Mouse (Mus musculus) liver, postnatal 0 days (tissue): ENCODE measurements around the gene H2-M2. TPM values are rescaled to one million over a fixed set of nuclear protein-coding genes. Genes with fewer than 3 reads are reported as not detected.
"Not testable (repeated sequence)": the region's sequence is repeated elsewhere in the genome, so short reads cannot be mapped to it uniquely, and the experiment has no call there.

Experiments
- ATAC-seq: fragments of 200-750 bp; cut with Nextera tagmentation; 2 replicates; pipeline ENCODE4 v1.8.0; 2017; ENCODE audit warnings: mild to moderate bottlenecking, moderate library complexity
- DNase-seq: peaks from one replicate; pipeline ENCODE4 v3.0.0-alpha.2; 2016
- H3K27ac ChIP-seq: fragments of 300-500 bp; sonication (generic); 2 replicates; pipeline ENCODE4 v1.5.1; 2014; ENCODE audit warnings: antibody characterized with exemption, moderate library complexity, mild to moderate bottlenecking, low read depth
- H3K27me3 ChIP-seq: fragments of 300-500 bp; sonication (generic); 2 replicates; pipeline ENCODE4 v1.6.1; 2014; ENCODE audit warnings: low read length, control low read depth, mixed read lengths; ENCODE audit not compliant: insufficient read depth
- H3K36me3 ChIP-seq: fragments of 300-500 bp; sonication (generic); replicated peaks from 2 replicates; pipeline ENCODE4 v1.6.1; 2014; ENCODE audit warnings: mild to moderate bottlenecking, control low read depth, low read length, moderate library complexity, mixed read lengths; ENCODE audit not compliant: insufficient read depth
- H3K4me1 ChIP-seq: fragments of 300-500 bp; sonication (generic); 2 replicates; pipeline ENCODE4 v1.6.1; 2014; ENCODE audit warnings: antibody characterized with exemption, mild to moderate bottlenecking, control low read depth; ENCODE audit not compliant: insufficient read depth
- H3K4me2 ChIP-seq: fragments of 300-500 bp; sonication (generic); 2 replicates; pipeline ENCODE4 v1.6.1; 2014; ENCODE audit warnings: low read depth, mild to moderate bottlenecking, low read length, moderate library complexity, mixed read lengths
- H3K4me3 ChIP-seq: fragments of 300-500 bp; sonication (generic); 2 replicates; pipeline ENCODE4 v1.5.1; 2014; ENCODE audit warnings: low read depth, low read length
- H3K9ac ChIP-seq: fragments of 300-500 bp; sonication (generic); replicated peaks from 2 replicates; pipeline ENCODE4 v1.6.1; 2014; ENCODE audit warnings: mild to moderate bottlenecking, moderate library complexity
- H3K9me3 ChIP-seq: fragments of 300-500 bp; sonication (generic); 2 replicates; pipeline ENCODE4 v1.6.1; 2016; ENCODE audit warnings: mild to moderate bottlenecking, control low read depth, low read length, mixed read lengths
- CTCF ChIP-seq: sonication (generic); IDR thresholded peaks from 2 replicates; pipeline ENCODE4 v1.5.1; 2016; ENCODE audit warnings: antibody characterized with exemption, low read depth
- EP300 ChIP-seq: IDR thresholded peaks from 2 replicates; pipeline ENCODE4 v1.6.1; 2016; ENCODE audit warnings: antibody characterized with exemption, low read depth, mild to moderate bottlenecking
- WGBS: fragments of 180-500 bp; shearing (Covaris S2); extraction: QIAGEN DNeasy Blood & Tissue Kit; methylation state at CpG from one replicate; pipeline ENCODE4 v1.1.7; 2014; ENCODE audit not compliant: insufficient replicate concordance; 5-methylcytosine and 5-hydroxymethylcytosine counted together
- polyA plus RNA-seq: library from polyadenylated mRNA; unstranded; fragments of >200 nt; fragmentation: Nextera tagmentation; extraction: Ambion mirVana; gene quantifications from 2 replicates; pipeline ENCODE4 v1.2.1, GENCODE M21; 2015

The H2-M2 gene
- not detected in 2 replicates for polyA plus RNA-seq

GRCm38 (mm10) chr17:37483452-37483851 is at the start of gene H2-M2:
Gene H2-M2, minus strand, starts transcription at chr17:37483552.
- DNase-seq (no peak), ATAC-seq (no peak)
- no peaks in the 10 kb centered on the region for H3K27me3 ChIP-seq
- no peaks in the 10 kb centered on the region for H3K9me3 ChIP-seq
- H3K4me1 ChIP-seq: no peaks in the 10 kb centered on the region
- H3K9ac ChIP-seq: no peak within 1 kb of the TSS
- TF ChIP-seq CTCF: no peak
- TF ChIP-seq EP300: no peak
- 56% methylated on average over 2 of the region's 2 CpGs for WGBS
- H3K36me3 ChIP-seq: no peaks in the 10 kb centered on the region
- H3K27ac ChIP-seq: no peak within 1 kb of the TSS
- H3K4me3 ChIP-seq: no peak within 1 kb of the TSS
- no peak within 1 kb of the TSS for H3K4me2 ChIP-seq

GRCm38 (mm10) chr17:37525427-37525826 is 42.1 kb upstream of the H2-M2 start:
- not testable (repeated sequence) for H3K9me3 ChIP-seq, H3K4me3 ChIP-seq, H3K27ac ChIP-seq, H3K4me2 ChIP-seq, H3K36me3 ChIP-seq, DNase-seq, ATAC-seq, H3K27me3 ChIP-seq, H3K4me1 ChIP-seq, H3K9ac ChIP-seq
- 35% methylated on average over 1 of the region's 1 CpGs for WGBS

- H3K27ac ChIP-seq, H3K36me3 ChIP-seq, H3K9me3 ChIP-seq, DNase-seq, H3K4me1 ChIP-seq, H3K4me3 ChIP-seq, H3K27me3 ChIP-seq, ATAC-seq, H3K9ac ChIP-seq, H3K4me2 ChIP-seq: not testable (repeated sequence)
Observed at GRCm38 (mm10) chr17:37524612-37525011, 41.3 kb upstream of the H2-M2 start.

- 80% methylated on average over 4 of the region's 4 CpGs for WGBS
- Histone ChIP-seq H3K4me1 (no peaks in the 10 kb centered on the region), H3K4me3 (no peak within 1 kb of the TSS), H3K9me3 (no peaks in the 10 kb centered on the region), H3K4me2 (no peak within 1 kb of the TSS), H3K27ac (no peak within 1 kb of the TSS), H3K9ac (no peak within 1 kb of the TSS), H3K27me3 (no peaks in the 10 kb centered on the region), H3K36me3 (no peaks in the 10 kb centered on the region)
- no peak for DNase-seq
- no peak for ATAC-seq
- TF ChIP-seq CTCF (no peak), EP300 (no peak)
Observed at GRCm38 (mm10) chr17:37507730-37508129, 24.4 kb upstream of the H2-M2 start, which contains the start of gene Olfr111. Gene Olfr111, plus strand, starts transcription at chr17:37508030.

GRCm38 (mm10) chr17:37491930-37492518 is 8.7 kb upstream of the H2-M2 start, which contains the start of gene Olfr110:
Gene Olfr110, plus strand, starts transcription at chr17:37492468.
- Histone ChIP-seq H3K36me3 (no peaks in the 10 kb centered on the region), H3K4me3 (no peak within 1 kb of the TSS), H3K4me1 (no peaks in the 10 kb centered on the region), H3K27ac (no peak within 1 kb of the TSS), H3K27me3 (no peaks in the 10 kb centered on the region), H3K9ac (no peak within 1 kb of the TSS), H3K9me3 (peaks cover 2% of the 10 kb centered on the region; the same call in 1 of the 2 replicates), H3K4me2 (no peak within 1 kb of the TSS)
- TF ChIP-seq CTCF (no peak), EP300 (no peak)
- WGBS: 19% methylated on average over 1 of the region's 1 CpGs
- DNase-seq (no peak), ATAC-seq (no peak)

- Histone ChIP-seq H3K36me3 (no peaks in the 10 kb centered on the region), H3K27ac (no peak within 1 kb of the TSS), H3K9me3 (no peaks in the 10 kb centered on the region), H3K4me3 (no peak within 1 kb of the TSS), H3K4me1 (no peaks in the 10 kb centered on the region), H3K4me2 (no peak within 1 kb of the TSS), H3K9ac (no peak within 1 kb of the TSS), H3K27me3 (no peaks in the 10 kb centered on the region)
- 86% methylated on average over 1 of the region's 1 CpGs for WGBS
- ATAC-seq: no peak
- TF ChIP-seq CTCF (no peak), EP300 (no peak)
- no peak for DNase-seq
Observed at GRCm38 (mm10) chr17:37458616-37459015, 24.7 kb downstream of the H2-M2 start, which contains the start of gene Olfr109. Gene Olfr109, plus strand, starts transcription at chr17:37458916.

- DNase-seq: no peak
- no peak within 1 kb of the TSS for H3K4me3 ChIP-seq
- 83% methylated on average over 1 of the region's 1 CpGs for WGBS
- no peaks in the 10 kb centered on the region for H3K27me3 ChIP-seq
- no peaks in the 10 kb centered on the region for H3K36me3 ChIP-seq
- H3K4me1 ChIP-seq: no peaks in the 10 kb centered on the region
- H3K27ac ChIP-seq: no peak within 1 kb of the TSS
- TF ChIP-seq EP300: no peak
- TF ChIP-seq CTCF: no peak
- H3K4me2 ChIP-seq: no peak within 1 kb of the TSS
- no peak for ATAC-seq
- no peak within 1 kb of the TSS for H3K9ac ChIP-seq
- no peaks in the 10 kb centered on the region for H3K9me3 ChIP-seq
Observed at GRCm38 (mm10) chr17:37445180-37445579, 38.2 kb downstream of the H2-M2 start, which contains the start of gene Olfr108. Gene Olfr108, plus strand, starts transcription at chr17:37445480.

Other genes with a start within 250 kb of the H2-M2 start
- gene Olfr97, start 246.2 kb downstream of the H2-M2 start, polyA plus RNA-seq: not detected in 2 replicates
- gene Olfr98, start 219.8 kb downstream of the H2-M2 start, polyA plus RNA-seq: not detected in 2 replicates
- 4.5 and 4.6 TPM in 2 replicates for gene H2-M3, start 213.3 kb downstream of the H2-M2 start, polyA plus RNA-seq
- not detected in 2 replicates for gene Olfr99, start 200.1 kb downstream of the H2-M2 start, polyA plus RNA-seq
- not detected in 2 replicates for gene Olfr101, start 179.2 kb downstream of the H2-M2 start, polyA plus RNA-seq
- gene Olfr102, start 166.5 kb downstream of the H2-M2 start, polyA plus RNA-seq: not detected in 2 replicates
- gene Olfr103, start 143.9 kb downstream of the H2-M2 start, polyA plus RNA-seq: not detected in 2 replicates
- gene Olfr104-ps, start 124.0 kb downstream of the H2-M2 start, polyA plus RNA-seq: not detected in 2 replicates
- not detected in 2 replicates for gene Olfr105-ps, start 104.5 kb downstream of the H2-M2 start, polyA plus RNA-seq
- not detected in 2 replicates for gene Olfr106-ps, start 93.2 kb downstream of the H2-M2 start, polyA plus RNA-seq
- gene Olfr107, start 84.3 kb downstream of the H2-M2 start, polyA plus RNA-seq: not detected in 2 replicates
- not detected in 2 replicates for gene Olfr108, start 38.1 kb downstream of the H2-M2 start, polyA plus RNA-seq
- gene Olfr109, start 24.6 kb downstream of the H2-M2 start, polyA plus RNA-seq: not detected in 2 replicates
- gene Olfr110, start 8.9 kb upstream of the H2-M2 start, polyA plus RNA-seq: not detected in 2 replicates
- not detected in 2 replicates for gene Olfr111, start 24.5 kb upstream of the H2-M2 start, polyA plus RNA-seq
- gene Olfr112, start 85.9 kb upstream of the H2-M2 start, polyA plus RNA-seq: not detected in 2 replicates
- gene Olfr113, start 94.1 kb upstream of the H2-M2 start, polyA plus RNA-seq: not detected in 2 replicates
- not detected in 2 replicates for gene Olfr114, start 109.2 kb upstream of the H2-M2 start, polyA plus RNA-seq
- gene Olfr115, start 143.6 kb upstream of the H2-M2 start, polyA plus RNA-seq: not detected in 2 replicates
- gene Olfr116, start 143.6 kb upstream of the H2-M2 start, polyA plus RNA-seq: not detected in 2 replicates
- not detected in 2 replicates for gene Olfr117, start 180.2 kb upstream of the H2-M2 start, polyA plus RNA-seq
- not detected in 2 replicates for gene Olfr118, start 183.4 kb upstream of the H2-M2 start, polyA plus RNA-seq
- gene Olfr119, start 213.0 kb upstream of the H2-M2 start, polyA plus RNA-seq: not detected in 2 replicates
- not detected in 2 replicates for gene Olfr120, start 238.3 kb upstream of the H2-M2 start, polyA plus RNA-seq